Comparison of ENCODE assay signal across 30 mouse cellular contexts in the genomic region with DNA sequence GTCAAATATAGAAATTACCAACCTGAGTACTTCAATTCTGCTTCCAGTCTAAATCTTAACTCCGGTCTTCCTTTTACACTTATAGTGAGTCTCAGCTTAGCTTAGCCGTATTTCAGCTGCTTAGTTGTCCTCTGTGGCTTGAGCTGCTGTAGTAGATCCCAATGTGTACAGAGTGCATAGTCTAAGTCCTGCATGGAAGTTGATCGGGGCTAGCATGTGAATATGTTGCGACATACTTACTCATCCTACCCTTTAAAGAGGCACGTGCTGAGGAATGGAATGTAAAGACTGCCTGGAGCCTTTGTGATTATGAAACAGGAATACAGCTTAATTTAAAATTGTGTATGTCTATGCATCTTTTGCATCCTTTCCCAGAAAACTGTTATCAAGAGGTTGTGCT.
A peak's percentile ranks its signal among the peaks of the same experiment; 100 is the strongest.
DNase-seq lines count a peak whose midpoint lies in the region; ATAC-seq and TF ChIP-seq lines count a peak whose summit lies in the region.
"Had no signal": no experiment of that assay in that cellular context is flagged by ENCODE, and none has a peak within 500 bp of the region (broad histone marks: within the 10 kb centered on the region; RNA-seq: fewer than 3 reads in every experiment).

No protein-coding gene starts in this region.

- 58% methylated on average over 5 of the region's 5 CpGs for WGBS in lung, embryonic 14.5 days
- WGBS in lung, adult 2 months, result 54% methylated on average over 5 of the region's 5 CpGs
- 69% methylated on average over 5 of the region's 5 CpGs for WGBS in liver, embryonic 11.5 days
- whole genome bisulfite sequencing in liver, embryonic 16.5 days (ENCODE audit: insufficient replicate concordance), result 59% methylated on average over 5 of the region's 5 CpGs

- TF ChIP-seq CTCF in lung, embryonic 14.5 days (IDR thresholded peaks at IDR 0.05; ENCODE audit: low read depth), result no peak
- no peak for TF ChIP-seq CTCF in lung, adult 2 months (IDR thresholded peaks at IDR 0.05; ENCODE audit: insufficient read depth, low read length)

- H3K4me1 ChIP-seq in lung, embryonic 14.5 days (ENCODE audit: insufficient read depth), result no peaks in the 10 kb centered on the region
- no peaks in the 10 kb centered on the region for H3K4me1 ChIP-seq in lung, adult 2 months (ENCODE audit: control insufficient read depth, insufficient read depth, low read length)
- H3K4me1 ChIP-seq in liver, embryonic 11.5 days (replicated peaks; ENCODE audit: control insufficient read depth, insufficient read depth, low read length), result no peaks in the 10 kb centered on the region
- H3K4me1 ChIP-seq in liver, embryonic 16.5 days (ENCODE audit: control insufficient read depth, low read depth, low read length), result no peaks in the 10 kb centered on the region
- H3K4me1 ChIP-seq: hindbrain, embryonic 12.5 days; stomach, embryonic 15.5 days had no signal

- DNase-seq in lung, embryonic 14.5 days, result no peak
- DNase-seq in lung, adult 2 months, result no peak
- DNase-seq in adipocyte (ENCODE audit: low spot score), result peak; percentile 6
- no peak for DNase-seq in liver, embryonic 11.5 days (ENCODE audit: low spot score)
- DNase-seq in layer of hippocampus, adult 11-12 months (ENCODE audit: low spot score), result no peak
- DNase-seq in adrenal gland, postnatal 14 days, result no peak
- DNase-seq in gastrocnemius, adult 18-20 months (ENCODE audit: low spot score), result no peak
- DNase-seq: adrenal gland, adult 2 months; cerebellum, adult 2 months; cerebellum, postnatal 14 days; forebrain, postnatal 0 days; gastrocnemius, postnatal 14 days; heart, adult 18-20 months; heart, postnatal 36 days; kidney, adult 2 months; kidney, postnatal 4 days; lung, postnatal 36 days; right cerebral cortex, postnatal 25 days had no signal

- H3K4me2 ChIP-seq in lung, embryonic 14.5 days, result no peak overlapping the region
- no peak overlapping the region for H3K4me2 ChIP-seq in liver, embryonic 11.5 days
- no peak overlapping the region for H3K4me2 ChIP-seq in liver, embryonic 16.5 days (ENCODE audit: low read depth, low read length)
- H3K4me2 ChIP-seq: forebrain, embryonic 12.5 days; heart, embryonic 11.5 days; hindbrain, embryonic 12.5 days; limb, embryonic 13.5 days; midbrain, embryonic 12.5 days; neural tube, embryonic 13.5 days; stomach, embryonic 15.5 days had no signal

- no peak for TF ChIP-seq POLR2A in lung, adult 2 months (IDR thresholded peaks at IDR 0.05; ENCODE audit: borderline replicate concordance, extremely low read depth, low read depth, low read length)

- 0 out of 2 replicates have a peak, but pooled peaks have one; percentile 24 for ATAC-seq in lung, embryonic 14.5 days (ENCODE audit: insufficient read depth)
- ATAC-seq in liver, embryonic 11.5 days (replicated peaks; ENCODE audit: low FRiP score), result peak; percentile 68; the same call in 1 of the 2 replicates
- ATAC-seq in liver, embryonic 16.5 days (ENCODE audit: low read depth), result peak; percentile 94
- ATAC-seq: CD4-positive, CD25-positive, alpha-beta regulatory T cell, adult 4 months; forebrain, postnatal 0 days had no signal

- no peaks in the 10 kb centered on the region for H3K9me3 ChIP-seq in lung, embryonic 14.5 days (ENCODE audit: low read depth, low read length)
- H3K9me3 ChIP-seq in liver, embryonic 11.5 days (ENCODE audit: control insufficient read depth, low read length), result no peaks in the 10 kb centered on the region
- H3K9me3 ChIP-seq in liver, embryonic 16.5 days (replicated peaks; ENCODE audit: control insufficient read depth, low read length), result no peaks in the 10 kb centered on the region
- H3K9me3 ChIP-seq: forebrain, embryonic 12.5 days; hindbrain, embryonic 12.5 days; limb, embryonic 13.5 days; midbrain, embryonic 12.5 days; neural tube, embryonic 13.5 days; stomach, embryonic 15.5 days had no signal

- no peaks in the 10 kb centered on the region for H3K27me3 ChIP-seq in lung, embryonic 14.5 days (ENCODE audit: insufficient read depth, low read length)
- H3K27me3 ChIP-seq in liver, embryonic 11.5 days (replicated peaks; ENCODE audit: control insufficient read depth, insufficient read depth, low read length), result no peaks in the 10 kb centered on the region
- no peaks in the 10 kb centered on the region for H3K27me3 ChIP-seq in liver, embryonic 16.5 days (ENCODE audit: control insufficient read depth, insufficient read depth, low read depth, low read length)
- H3K27me3 ChIP-seq: forebrain, embryonic 12.5 days; hindbrain, embryonic 12.5 days; limb, embryonic 13.5 days; neural tube, embryonic 13.5 days; stomach, embryonic 15.5 days had no signal

- H3K36me3 ChIP-seq in lung, embryonic 14.5 days (ENCODE audit: insufficient read depth), result no peaks in the 10 kb centered on the region
- no peaks in the 10 kb centered on the region for H3K36me3 ChIP-seq in liver, embryonic 11.5 days (ENCODE audit: control insufficient read depth, insufficient read depth, low read length)
- H3K36me3 ChIP-seq in liver, embryonic 16.5 days (ENCODE audit: control insufficient read depth, insufficient read depth), result no peaks in the 10 kb centered on the region
- H3K36me3 ChIP-seq: forebrain, embryonic 12.5 days; hindbrain, embryonic 12.5 days; limb, embryonic 13.5 days; midbrain, embryonic 12.5 days; neural tube, embryonic 13.5 days; stomach, embryonic 15.5 days had no signal

- no peak overlapping the region for H3K4me3 ChIP-seq in lung, embryonic 14.5 days (ENCODE audit: low read depth, low read length)
- no peak overlapping the region for H3K4me3 ChIP-seq in lung, adult 2 months (replicated peaks; ENCODE audit: extremely low read depth, low read depth, low read length)
- no peak overlapping the region for H3K4me3 ChIP-seq in liver, embryonic 11.5 days (ENCODE audit: low read depth, low read length)
- H3K4me3 ChIP-seq in liver, embryonic 16.5 days (ENCODE audit: low read depth, low read length), result no peak overlapping the region
- H3K4me3 ChIP-seq: erythroblast, embryonic 14.5 days; forebrain, embryonic 12.5 days; hindbrain, embryonic 12.5 days; left cerebral cortex, adult 2 months; limb, embryonic 13.5 days; midbrain, embryonic 12.5 days; neural tube, embryonic 13.5 days; stomach, embryonic 15.5 days had no signal

- H3K27ac ChIP-seq in lung, embryonic 14.5 days (ENCODE audit: low read depth), result no peak overlapping the region
- no peak overlapping the region for H3K27ac ChIP-seq in liver, embryonic 11.5 days (ENCODE audit: low read depth, low read length)
- H3K27ac ChIP-seq in liver, embryonic 16.5 days (ENCODE audit: low read length), result no peak overlapping the region
- H3K27ac ChIP-seq: forebrain, embryonic 12.5 days; hindbrain, embryonic 12.5 days; kidney, postnatal 0 days; left cerebral cortex, adult 2 months; limb, embryonic 13.5 days; midbrain, embryonic 12.5 days; neural tube, embryonic 13.5 days; stomach, embryonic 15.5 days had no signal

- H3K9ac ChIP-seq in lung, embryonic 14.5 days, result no peak overlapping the region
- no peak overlapping the region for H3K9ac ChIP-seq in liver, embryonic 11.5 days (ENCODE audit: low read depth, low read length)
- no peak overlapping the region for H3K9ac ChIP-seq in liver, embryonic 16.5 days (ENCODE audit: low read depth, low read length)
- H3K9ac ChIP-seq: forebrain, embryonic 12.5 days; forebrain, postnatal 0 days; hindbrain, embryonic 12.5 days; limb, embryonic 13.5 days; midbrain, embryonic 12.5 days; neural tube, embryonic 13.5 days; stomach, embryonic 15.5 days had no signal

Comparison
In these comparisons a context has a peak if more than half of its experiments do, and no peak if none do; other contexts are left out.
1. ATAC-seq: peak in every context shown above with its lines; median percentile 94 in liver, embryonic 16.5 days; 68 in liver, embryonic 11.5 days; 24 in lung, embryonic 14.5 days.